Mouse (Mus musculus): ENCODE measurements at regions not wholly inside any gene's neighbourhood (a gene's known extent, or its start where the extent isn't known, plus 50 kb on each side); places are given as distances from the start of the nearest gene placed in this dataset.

- Histone ChIP-seq H3K4me3 (ENCODE audit: insufficient read depth in 1 of 2, low read depth in 1 of 2, low read length in 2 of 2, poor library complexity in 1 of 2, severe bottlenecking in 1 of 2) (no peak overlapping the region), H3K27ac (ENCODE audit: insufficient read depth, low read depth, low read length, poor library complexity, severe bottlenecking) (no peak overlapping the region), H3K4me1 (ENCODE audit: control insufficient read depth in 2 of 2, insufficient read depth in 2 of 2, low read length in 2 of 2, poor library complexity in 1 of 2) (no peaks in the 10 kb centered on the region), H3K36me3 (ENCODE audit: control insufficient read depth, insufficient read depth, low read length, poor library complexity, severe bottlenecking) (no peaks in the 10 kb centered on the region), H3K9me3 (ENCODE audit: control insufficient read depth, insufficient read depth, low read depth, low read length) (no peaks in the 10 kb centered on the region), H3K9ac (ENCODE audit: insufficient read depth, low read depth, low read length, poor library complexity, severe bottlenecking) (no peak overlapping the region)
- TF ChIP-seq HCFC1 (IDR thresholded peaks at IDR 0.05; ENCODE audit: borderline replicate concordance, insufficient read depth, low read length) (no peak), MAFK (IDR thresholded peaks at IDR 0.05; ENCODE audit: insufficient read depth, low read depth, low read length) (no peak), ZC3H11A (IDR thresholded peaks at IDR 0.05; ENCODE audit: borderline replicate concordance, low read depth, low read length) (no peak), ZNF384 (IDR thresholded peaks at IDR 0.05; ENCODE audit: low read depth, low read length) (no peak), CHD2 (IDR thresholded peaks at IDR 0.05; ENCODE audit: low read depth, low read length) (no peak)
- no peak for DNase-seq (ENCODE audit: low read depth, low spot score)
- in situ Hi-C loops (cut with MboI; ENCODE audit: low sequenced_read_pairs in 2 of 2, unreplicated experiment in 2 of 2): no loop called here
These were observed 129.7 kb upstream of the Syt1 start for GRCm38 (mm10) chr10:109140421-109140938.

GRCm38 (mm10) chr10:109136763-109137732, 126.3 kb upstream of the Syt1 start:
- no peak for DNase-seq (ENCODE audit: low read depth, low spot score)
- no peak overlapping the region for H3K27ac ChIP-seq (ENCODE audit: insufficient read depth, low read depth, low read length, poor library complexity, severe bottlenecking)
- in situ Hi-C loops (cut with MboI; ENCODE audit: low sequenced_read_pairs in 2 of 2, unreplicated experiment in 2 of 2): no loop called here
- no peaks in the 10 kb centered on the region for H3K4me1 ChIP-seq (ENCODE audit: control insufficient read depth in 2 of 2, insufficient read depth in 2 of 2, low read length in 2 of 2, poor library complexity in 1 of 2)
- no peaks in the 10 kb centered on the region for H3K9me3 ChIP-seq (ENCODE audit: control insufficient read depth, insufficient read depth, low read depth, low read length)
- H3K36me3 ChIP-seq (ENCODE audit: control insufficient read depth, insufficient read depth, low read length, poor library complexity, severe bottlenecking): no peaks in the 10 kb centered on the region
- TF ChIP-seq MAFK (IDR thresholded peaks at IDR 0.05; ENCODE audit: insufficient read depth, low read depth, low read length) (no peak), HCFC1 (IDR thresholded peaks at IDR 0.05; ENCODE audit: borderline replicate concordance, insufficient read depth, low read length) (no peak), ZC3H11A (IDR thresholded peaks at IDR 0.05; ENCODE audit: borderline replicate concordance, low read depth, low read length) (no peak), ZNF384 (IDR thresholded peaks at IDR 0.05; ENCODE audit: low read depth, low read length) (no peak), CHD2 (IDR thresholded peaks at IDR 0.05; ENCODE audit: low read depth, low read length) (no peak)
- H3K4me3 ChIP-seq (ENCODE audit: insufficient read depth in 1 of 2, low read depth in 1 of 2, low read length in 2 of 2, poor library complexity in 1 of 2, severe bottlenecking in 1 of 2): no peak overlapping the region
- H3K9ac ChIP-seq (ENCODE audit: insufficient read depth, low read depth, low read length, poor library complexity, severe bottlenecking): no peak overlapping the region

DNA sequence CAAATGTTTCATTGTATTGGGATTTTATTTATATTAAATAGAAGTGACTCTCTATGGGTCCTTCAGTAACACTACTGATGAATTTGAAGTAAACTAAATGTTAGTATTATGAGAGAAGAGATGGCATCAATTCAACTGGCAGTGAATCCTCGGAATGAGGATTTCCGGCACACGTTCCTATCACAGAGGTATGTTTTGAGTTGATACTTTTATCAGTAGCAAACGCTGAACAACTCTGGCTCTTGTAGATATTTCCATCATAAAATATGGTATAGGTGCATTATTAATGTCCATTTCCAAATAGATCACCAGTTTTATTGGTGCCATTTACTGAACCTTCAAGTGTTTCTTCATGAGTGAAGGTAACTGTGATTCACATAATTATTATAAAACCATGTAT, 123.7 kb upstream of the Syt1 start:
- Histone ChIP-seq H3K4me1 (ENCODE audit: control insufficient read depth in 2 of 2, insufficient read depth in 2 of 2, low read length in 2 of 2, poor library complexity in 1 of 2) (no peaks in the 10 kb centered on the region), H3K9me3 (ENCODE audit: control insufficient read depth, insufficient read depth, low read depth, low read length) (no peaks in the 10 kb centered on the region), H3K4me3 (ENCODE audit: insufficient read depth in 1 of 2, low read depth in 1 of 2, low read length in 2 of 2, poor library complexity in 1 of 2, severe bottlenecking in 1 of 2) (no peak overlapping the region), H3K36me3 (ENCODE audit: control insufficient read depth, insufficient read depth, low read length, poor library complexity, severe bottlenecking) (no peaks in the 10 kb centered on the region), H3K27ac (ENCODE audit: insufficient read depth, low read depth, low read length, poor library complexity, severe bottlenecking) (no peak overlapping the region), H3K9ac (ENCODE audit: insufficient read depth, low read depth, low read length, poor library complexity, severe bottlenecking) (no peak overlapping the region)
- DNase-seq (ENCODE audit: low read depth, low spot score): no peak
- in situ Hi-C loops (cut with MboI; ENCODE audit: low sequenced_read_pairs in 2 of 2, unreplicated experiment in 2 of 2): no loop called here
- TF ChIP-seq ZNF384 (IDR thresholded peaks at IDR 0.05; ENCODE audit: low read depth, low read length): no peak
- TF ChIP-seq MAFK (IDR thresholded peaks at IDR 0.05; ENCODE audit: insufficient read depth, low read depth, low read length): no peak
- TF ChIP-seq CHD2 (IDR thresholded peaks at IDR 0.05; ENCODE audit: low read depth, low read length): no peak
- TF ChIP-seq ZC3H11A (IDR thresholded peaks at IDR 0.05; ENCODE audit: borderline replicate concordance, low read depth, low read length): no peak
- no peak for TF ChIP-seq HCFC1 (IDR thresholded peaks at IDR 0.05; ENCODE audit: borderline replicate concordance, insufficient read depth, low read length)

GRCm38 (mm10) chr10:109132091-109132573, 121.3 kb upstream of the Syt1 start:
- H3K9ac ChIP-seq (ENCODE audit: insufficient read depth, low read depth, low read length, poor library complexity, severe bottlenecking): no peak overlapping the region
- no peak overlapping the region for H3K27ac ChIP-seq (ENCODE audit: insufficient read depth, low read depth, low read length, poor library complexity, severe bottlenecking)
- in situ Hi-C loops (cut with MboI; ENCODE audit: low sequenced_read_pairs in 2 of 2, unreplicated experiment in 2 of 2): no loop called here
- DNase-seq (ENCODE audit: low read depth, low spot score): no peak
- TF ChIP-seq ZNF384 (IDR thresholded peaks at IDR 0.05; ENCODE audit: low read depth, low read length): no peak
- TF ChIP-seq ZC3H11A (IDR thresholded peaks at IDR 0.05; ENCODE audit: borderline replicate concordance, low read depth, low read length): no peak
- TF ChIP-seq CHD2 (IDR thresholded peaks at IDR 0.05; ENCODE audit: low read depth, low read length): no peak
- TF ChIP-seq MAFK (IDR thresholded peaks at IDR 0.05; ENCODE audit: insufficient read depth, low read depth, low read length): no peak
- no peak for TF ChIP-seq HCFC1 (IDR thresholded peaks at IDR 0.05; ENCODE audit: borderline replicate concordance, insufficient read depth, low read length)
- no peak overlapping the region for H3K4me3 ChIP-seq (ENCODE audit: insufficient read depth in 1 of 2, low read depth in 1 of 2, low read length in 2 of 2, poor library complexity in 1 of 2, severe bottlenecking in 1 of 2)
- H3K4me1 ChIP-seq (ENCODE audit: control insufficient read depth in 2 of 2, insufficient read depth in 2 of 2, low read length in 2 of 2, poor library complexity in 1 of 2): no peaks in the 10 kb centered on the region
- H3K9me3 ChIP-seq (ENCODE audit: control insufficient read depth, insufficient read depth, low read depth, low read length): no peaks in the 10 kb centered on the region
- H3K36me3 ChIP-seq (ENCODE audit: control insufficient read depth, insufficient read depth, low read length, poor library complexity, severe bottlenecking): no peaks in the 10 kb centered on the region
